Mouse (Mus musculus): ENCODE measurements at regions not wholly inside any gene's neighbourhood (a gene's known extent, or its start where the extent isn't known, plus 50 kb on each side); places are given as distances from the start of the nearest gene placed in this dataset.

- DNase-seq (ENCODE audit: extremely low spot score, low spot score) = no peak
Measured at GRCm38 (mm10) chr13:37503449-37503848, 158.4 kb downstream of the Ly86 start.

GRCm38 (mm10) chr13:37503898-37504297, 158.9 kb downstream of the Ly86 start:
- no peak for DNase-seq (ENCODE audit: extremely low spot score, low spot score)

GRCm38 (mm10) chr13:37504373-37504772, 159.4 kb downstream of the Ly86 start:
- DNase-seq (ENCODE audit: extremely low spot score, low spot score) = no peak

- no peak for DNase-seq (ENCODE audit: extremely low spot score, low spot score)
Measured at GRCm38 (mm10) chr13:37505617-37506016, 160.6 kb downstream of the Ly86 start.

GRCm38 (mm10) chr13:37506046-37506445, 161.0 kb downstream of the Ly86 start:
- no peak for DNase-seq (ENCODE audit: extremely low spot score, low spot score)

GRCm38 (mm10) chr13:37506701-37507100, 161.7 kb downstream of the Ly86 start:
- no peak for DNase-seq (ENCODE audit: extremely low spot score, low spot score)

GRCm38 (mm10) chr13:37507146-37507545, 162.1 kb downstream of the Ly86 start:
- DNase-seq (ENCODE audit: extremely low spot score, low spot score) = no peak

- no peak for DNase-seq (ENCODE audit: extremely low spot score, low spot score)
Measured at GRCm38 (mm10) chr13:37508385-37509351, 163.7 kb downstream of the Ly86 start.

GRCm38 (mm10) chr13:37509352-37509851, 164.4 kb downstream of the Ly86 start:
- no peak for DNase-seq (ENCODE audit: extremely low spot score, low spot score)

GRCm38 (mm10) chr13:37510511-37510910, 165.5 kb downstream of the Ly86 start:
- no peak for DNase-seq (ENCODE audit: extremely low spot score, low spot score)

- DNase-seq (ENCODE audit: extremely low spot score, low spot score) = no peak
Measured at GRCm38 (mm10) chr13:37511006-37511405, 166.0 kb downstream of the Ly86 start.

- no peak for DNase-seq (ENCODE audit: extremely low spot score, low spot score)
Measured at GRCm38 (mm10) chr13:37511406-37511805, 166.4 kb downstream of the Ly86 start.

GRCm38 (mm10) chr13:37512781-37513180, 167.8 kb downstream of the Ly86 start:
- no peak for DNase-seq (ENCODE audit: extremely low spot score, low spot score)

- no peak for DNase-seq (ENCODE audit: extremely low spot score, low spot score)
Measured at GRCm38 (mm10) chr13:37513206-37513904, 168.3 kb downstream of the Ly86 start.

- DNase-seq (ENCODE audit: extremely low spot score, low spot score) = peak; percentile 77
Measured at GRCm38 (mm10) chr13:37513905-37514607, 169.0 kb downstream of the Ly86 start.

GRCm38 (mm10) chr13:37514641-37515305, 169.8 kb downstream of the Ly86 start:
- DNase-seq (ENCODE audit: extremely low spot score, low spot score) = no peak

- no peak for DNase-seq (ENCODE audit: extremely low spot score, low spot score)
Measured at GRCm38 (mm10) chr13:37517055-37517807, 172.2 kb downstream of the Ly86 start.

- no peak for DNase-seq (ENCODE audit: extremely low spot score, low spot score)
Measured at GRCm38 (mm10) chr13:37519948-37520347, 174.9 kb downstream of the Ly86 start.

GRCm38 (mm10) chr13:37525097-37525726, 180.2 kb downstream of the Ly86 start:
- DNase-seq (ENCODE audit: extremely low spot score, low spot score) = no peak

GRCm38 (mm10) chr13:37526102-37526501, 181.1 kb downstream of the Ly86 start:
- DNase-seq (ENCODE audit: extremely low spot score, low spot score) = no peak

All from neural tube, embryonic 10.5 days (tissue).